Mouse (Mus musculus) ES-E14 (cell line): ENCODE data around the gene Prkar2b. TPM values are rescaled to one million over a fixed set of nuclear protein-coding genes. Genes with fewer than 3 reads are reported as not detected.

Experiments
- DNase-seq: peaks from one replicate; pipeline ENCODE4 v3.0.0-alpha.2; 2013; ENCODE audit warnings: low read depth, low spot score
- H3K27ac ChIP-seq: 2 replicates; pipeline ENCODE4 v1.5.1; 2012; ENCODE audit warnings: low read depth, mild to moderate bottlenecking, low read length, moderate library complexity, mixed read lengths; ENCODE audit not compliant: poor library complexity, insufficient read depth, severe bottlenecking
- H3K36me3 ChIP-seq: 2 replicates; pipeline ENCODE4 v1.6.1; 2012; ENCODE audit warnings: mild to moderate bottlenecking, low read length, moderate library complexity, mixed read lengths; ENCODE audit not compliant: control insufficient read depth, poor library complexity, insufficient read depth, severe bottlenecking
- H3K4me1 ChIP-seq, 2 experiments: fragments of 150-350 bp in 1 of 2; sonication (generic) in 1 of 2; 2 replicates each; pipeline ENCODE4 v1.6.1; 2012; ENCODE audit warnings: low read length in 2 of 2, mild to moderate bottlenecking in 1 of 2, mixed read lengths in 1 of 2; ENCODE audit not compliant: control insufficient read depth in 2 of 2, insufficient read depth in 2 of 2, poor library complexity in 1 of 2
- H3K4me3 ChIP-seq, 2 experiments: fragments of 150-350 bp in 1 of 2; sonication (generic) in 1 of 2; 2 replicates each; pipeline ENCODE4 v1.5.1; 2012; ENCODE audit warnings: low read length in 2 of 2, low read depth in 1 of 2, mild to moderate bottlenecking in 1 of 2, mixed read lengths in 1 of 2; ENCODE audit not compliant: insufficient read depth in 1 of 2, poor library complexity in 1 of 2, severe bottlenecking in 1 of 2
- H3K9ac ChIP-seq: 2 replicates; pipeline ENCODE4 v1.6.1; 2012; ENCODE audit warnings: low read depth, mild to moderate bottlenecking, low read length, mixed read lengths; ENCODE audit not compliant: poor library complexity, insufficient read depth, severe bottlenecking
- H3K9me3 ChIP-seq: fragments of 150-350 bp; sonication (generic); 2 replicates; pipeline ENCODE4 v1.6.1; 2012; ENCODE audit warnings: low read depth, mild to moderate bottlenecking, low read length; ENCODE audit not compliant: control insufficient read depth, insufficient read depth
- CHD2 ChIP-seq: IDR thresholded peaks from 2 replicates; pipeline ENCODE4 v1.6.1; 2014; ENCODE audit warnings: mild to moderate bottlenecking, low read depth, low read length, inconsistent platforms
- HCFC1 ChIP-seq: IDR thresholded peaks from 2 replicates; pipeline ENCODE4 v1.6.1; 2012; ENCODE audit warnings: low read length, inconsistent platforms, borderline replicate concordance; ENCODE audit not compliant: insufficient read depth
- MAFK ChIP-seq: IDR thresholded peaks from 2 replicates; pipeline ENCODE4 v1.6.1; 2014; ENCODE audit warnings: mild to moderate bottlenecking, low read depth, low read length, inconsistent platforms; ENCODE audit not compliant: insufficient read depth
- ZC3H11A ChIP-seq: IDR thresholded peaks from 2 replicates; pipeline ENCODE4 v1.6.1; 2012; ENCODE audit warnings: low read depth, mild to moderate bottlenecking, inconsistent platforms, low read length, borderline replicate concordance
- ZNF384 ChIP-seq: IDR thresholded peaks from 2 replicates; pipeline ENCODE4 v1.6.1; 2012; ENCODE audit warnings: low read depth, low read length, inconsistent platforms
- in situ Hi-C, 2 experiments: fragments of 600-800 bp; cut with MboI; formaldehyde crosslinking; loops; one replicate each; pipeline ENCODE4 v1.15.1; 2025; ENCODE audit warnings: low sequenced_read_pairs in 2 of 2, inconsistent platforms in 1 of 2; ENCODE audit not compliant: unreplicated experiment in 2 of 2
- total RNA-seq: library from RNA; depleted of rRNA; stranded (reverse); fragments of 300-350 nt; gene quantifications from 2 replicates; pipeline ENCODE4 v1.2.3, GENCODE M21; 2012

The Prkar2b gene
- total RNA-seq, 1 experiment, result 3.1 TPM

DNA sequence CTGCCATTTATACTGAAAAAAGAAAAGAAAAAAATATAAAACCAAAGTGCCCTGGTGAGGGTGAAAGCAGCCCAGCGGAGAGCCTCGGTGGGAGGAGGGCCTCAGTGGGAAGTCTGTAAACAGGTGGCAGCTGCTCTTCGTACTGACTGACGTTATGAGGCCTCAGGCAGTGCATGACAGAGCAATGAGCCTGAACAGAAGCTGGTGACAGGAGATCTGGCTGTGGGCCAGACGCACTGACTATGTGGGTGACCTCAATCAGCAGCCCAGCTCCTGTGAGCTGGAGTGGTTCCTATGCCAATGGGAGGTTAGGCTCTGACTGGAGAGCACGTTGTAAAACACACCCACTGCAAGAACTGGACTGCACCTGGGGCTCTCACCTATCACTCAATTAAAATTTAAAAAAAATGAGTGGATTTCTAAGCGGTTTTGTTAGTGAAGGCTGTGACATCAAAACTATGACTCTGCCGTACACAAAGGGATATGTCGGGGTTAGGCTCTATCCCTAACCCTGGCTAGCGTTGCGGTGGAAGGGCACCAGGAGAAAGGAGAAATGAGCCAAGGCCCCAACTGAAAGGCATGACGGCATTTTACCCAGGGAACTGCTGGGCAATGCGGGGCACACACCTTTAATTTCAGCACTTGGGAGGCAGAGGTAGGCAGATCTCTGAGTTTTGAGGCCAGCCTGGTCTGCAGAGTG lies 87.5 kb downstream of the Prkar2b start:
- DNase-seq, result no peak
- TF ChIP-seq ZNF384 (no peak), HCFC1 (no peak), MAFK (no peak), CHD2 (no peak), ZC3H11A (no peak)
- H3K4me3 ChIP-seq, result no peak overlapping the region
- no peaks in the 10 kb centered on the region for H3K36me3 ChIP-seq
- no peak overlapping the region for H3K9ac ChIP-seq
- no peaks in the 10 kb centered on the region for H3K9me3 ChIP-seq
- H3K27ac ChIP-seq, result 0 out of 2 replicates have a peak overlapping the region, but pooled peaks have one; percentile 6
- H3K4me1 ChIP-seq, result no peaks in the 10 kb centered on the region
- in situ Hi-C loops, result loop anchor here in 1 of 2 experiments (10.0 kb wide), 1 partner anchor 171 kb away; no protein-coding TSS in a partner anchor

DNA sequence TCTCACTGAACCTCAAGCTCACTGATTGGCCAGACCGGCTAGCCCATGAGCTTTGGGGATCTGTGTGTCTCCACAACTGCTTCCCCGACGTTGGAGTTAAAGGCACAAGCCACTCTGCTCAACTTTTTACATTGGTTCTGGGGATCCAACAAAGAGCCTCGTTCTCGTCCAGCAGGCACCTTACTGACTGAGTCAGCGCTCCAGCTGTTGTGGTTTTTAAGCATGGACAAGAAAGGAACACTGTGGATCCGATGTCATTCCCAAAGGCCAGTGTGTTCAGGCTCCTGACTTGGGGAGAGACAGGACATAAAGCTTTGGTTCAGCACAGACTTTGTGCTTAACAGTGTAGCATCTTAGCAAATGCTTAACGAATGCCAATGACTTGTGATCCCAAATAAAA lies 89.5 kb downstream of the Prkar2b start:
- H3K9me3 ChIP-seq, result no peaks in the 10 kb centered on the region
- no peak overlapping the region for H3K4me3 ChIP-seq
- H3K36me3 ChIP-seq, result no peaks in the 10 kb centered on the region
- in situ Hi-C loops, result loop anchor here in 1 of 2 experiments (10.0 kb wide), 1 partner anchor 173 kb away; no protein-coding TSS in a partner anchor
- TF ChIP-seq HCFC1, result no peak
- no peak for TF ChIP-seq ZC3H11A
- no peak for TF ChIP-seq CHD2
- TF ChIP-seq ZNF384, result no peak
- TF ChIP-seq MAFK, result no peak
- H3K27ac ChIP-seq, result no peak overlapping the region
- H3K4me1 ChIP-seq, result no peaks in the 10 kb centered on the region
- no peak overlapping the region for H3K9ac ChIP-seq
- no peak for DNase-seq

DNA sequence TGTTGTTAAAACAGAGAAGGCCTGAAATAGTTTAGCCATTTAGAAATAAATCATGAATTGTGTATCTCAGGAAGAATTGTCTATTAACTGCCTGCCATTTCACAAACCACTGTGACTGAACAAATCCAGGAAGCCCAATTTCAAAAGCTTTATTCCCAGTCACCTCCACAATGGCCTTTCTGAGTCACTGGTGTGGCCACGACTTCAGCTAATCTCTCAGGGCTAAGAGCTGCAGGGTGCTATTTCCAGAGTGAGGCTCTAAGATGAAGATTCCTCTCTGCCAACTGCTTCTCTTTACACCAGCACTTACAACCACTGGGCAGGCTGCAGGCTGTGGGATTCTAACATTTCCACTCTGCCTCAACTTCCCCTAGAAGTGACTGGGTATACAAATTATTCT lies 92.0 kb downstream of the Prkar2b start:
- Histone ChIP-seq H3K9me3 (no peaks in the 10 kb centered on the region), H3K27ac (no peak overlapping the region), H3K4me1 (0 out of 4 replicates have a peak, but pooled peaks cover 0 to 1% of the 10 kb centered on the region in 2 experiments), H3K36me3 (no peaks in the 10 kb centered on the region), H3K9ac (no peak overlapping the region), H3K4me3 (no peak overlapping the region)
- no peak for DNase-seq
- TF ChIP-seq ZC3H11A (no peak), HCFC1 (no peak), CHD2 (no peak), ZNF384 (no peak), MAFK (no peak)
- in situ Hi-C loops, result loop anchor here (5.0 to 10.0 kb wide), 3 partner anchors 178 to 278 kb away; no protein-coding TSS in a partner anchor

GRCm38 (mm10) chr12:31967536-31967935 lies 93.6 kb downstream of the Prkar2b start:
- H3K9ac ChIP-seq, result no peak overlapping the region
- H3K36me3 ChIP-seq, result no peaks in the 10 kb centered on the region
- peak; percentile 53 for DNase-seq
- TF ChIP-seq ZC3H11A (peak; percentile 99), ZNF384 (peak; percentile 81), MAFK (no peak), HCFC1 (no peak), CHD2 (no peak)
- no peak overlapping the region for H3K4me3 ChIP-seq
- H3K9me3 ChIP-seq, result no peaks in the 10 kb centered on the region
- no peak overlapping the region for H3K27ac ChIP-seq
- 0 out of 4 replicates have a peak, but pooled peaks cover 0 to 2% of the 10 kb centered on the region in 2 experiments for H3K4me1 ChIP-seq
- in situ Hi-C loops, result loop anchor here (5.0 to 10.0 kb wide), 3 partner anchors 180 to 280 kb away; no protein-coding TSS in a partner anchor
